Comparison of ENCODE assay signal across 8 mouse cellular contexts in the genomic region with DNA sequence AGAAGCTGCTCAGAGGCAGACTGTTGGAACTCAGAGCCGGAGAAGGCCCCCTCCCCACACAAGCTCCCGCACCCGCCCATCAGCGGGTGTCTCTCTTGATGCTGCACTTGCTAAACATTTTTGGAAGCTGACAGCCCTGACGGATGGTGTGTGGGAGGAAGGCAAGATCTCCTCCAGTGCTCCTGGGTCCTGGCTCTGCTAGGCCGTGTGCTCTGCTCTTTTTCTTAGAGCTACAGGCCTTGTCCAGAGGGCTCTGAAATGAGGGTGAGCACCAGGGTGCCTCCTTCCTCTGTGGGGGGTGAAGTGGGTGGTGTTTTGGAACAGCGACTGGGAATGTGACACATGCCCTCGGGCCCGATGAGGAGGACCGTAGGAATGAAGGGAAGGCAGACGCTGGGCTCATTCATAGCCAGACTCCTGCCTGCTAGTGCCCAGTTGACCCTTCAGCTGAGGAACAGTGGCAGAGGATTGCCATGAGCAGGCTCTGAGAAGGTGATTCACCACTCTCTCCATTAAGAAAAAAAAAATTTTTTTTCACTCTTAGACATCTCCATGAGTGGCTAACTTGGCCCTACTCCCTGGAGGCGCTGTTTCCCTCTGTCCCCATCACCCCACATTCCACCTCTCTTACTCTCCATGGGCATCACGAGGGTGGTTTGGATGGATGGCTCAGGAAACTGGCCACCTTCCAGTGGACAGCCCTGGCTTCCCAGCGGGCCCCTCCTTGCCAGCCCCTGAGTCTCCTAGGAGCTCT.
A peak's percentile ranks its signal among the peaks of the same experiment; 100 is the strongest.
DNase-seq lines count a peak whose midpoint lies in the region; ATAC-seq and TF ChIP-seq lines count a peak whose summit lies in the region.

No protein-coding gene starts in this region.

- TF ChIP-seq CTCF in liver, postnatal 0 days (IDR thresholded peaks at IDR 0.05; ENCODE audit: low read depth) = no peak

- ATAC-seq in forebrain, embryonic 14.5 days = no peak
- no peak for ATAC-seq in forebrain, embryonic 11.5 days (replicated peaks; ENCODE audit: low FRiP score)
- ATAC-seq in forebrain, embryonic 16.5 days = no peak
- no peak for ATAC-seq in intestine, embryonic 16.5 days
- no peak for ATAC-seq in monocyte, adult 5-6 weeks (replicated peaks; ENCODE audit: insufficient number of reproducible peaks, low FRiP score, low TSS enrichment, poor library complexity, severe bottlenecking)
- ATAC-seq in liver, postnatal 0 days = no peak

- H3K4me2 ChIP-seq in forebrain, embryonic 14.5 days (ENCODE audit: low read length) = peak overlapping the region; percentile 99
- H3K4me2 ChIP-seq in forebrain, embryonic 11.5 days (ENCODE audit: low read depth, low read length, severe bottlenecking) = no peak overlapping the region
- H3K4me2 ChIP-seq in forebrain, embryonic 16.5 days (ENCODE audit: low read length) = peak overlapping the region; percentile 93
- H3K4me2 ChIP-seq in intestine, embryonic 16.5 days (ENCODE audit: low read depth, low read length) = peak overlapping the region; percentile 98
- H3K4me2 ChIP-seq in liver, postnatal 0 days (ENCODE audit: low read depth, low read length) = no peak overlapping the region

- no peaks in the 10 kb centered on the region for H3K9me3 ChIP-seq in forebrain, embryonic 14.5 days (replicated peaks; ENCODE audit: control insufficient read depth, low read length)
- H3K9me3 ChIP-seq in forebrain, embryonic 11.5 days (ENCODE audit: control insufficient read depth, low read length) = no peaks in the 10 kb centered on the region
- H3K9me3 ChIP-seq in forebrain, embryonic 16.5 days (ENCODE audit: control insufficient read depth, low read length) = no peaks in the 10 kb centered on the region
- no peaks in the 10 kb centered on the region for H3K9me3 ChIP-seq in intestine, embryonic 16.5 days (ENCODE audit: control insufficient read depth, low read length)
- no peaks in the 10 kb centered on the region for H3K9me3 ChIP-seq in liver, postnatal 0 days (ENCODE audit: low read length)

- DNase-seq in forebrain, embryonic 14.5 days (ENCODE audit: low spot score) = no peak
- DNase-seq in forebrain, embryonic 11.5 days (ENCODE audit: low spot score) = no peak
- DNase-seq in Muller cell, postnatal 12 days (ENCODE audit: inconsistent ontology term) = peak; percentile 96
- peak; percentile 36 for DNase-seq in lung, postnatal 36 days
- no peak for DNase-seq in liver, postnatal 0 days

- H3K4me3 ChIP-seq in forebrain, embryonic 14.5 days (ENCODE audit: low read depth, low read length) = peak overlapping the region; percentile 55
- H3K4me3 ChIP-seq in forebrain, embryonic 11.5 days (ENCODE audit: low read depth, low read length) = no peak overlapping the region
- H3K4me3 ChIP-seq in forebrain, embryonic 16.5 days (replicated peaks; ENCODE audit: low read length) = peak overlapping the region; percentile 71
- H3K4me3 ChIP-seq in intestine, embryonic 16.5 days (ENCODE audit: low read length) = peak overlapping the region; percentile 73
- no peak overlapping the region for H3K4me3 ChIP-seq in liver, postnatal 0 days (ENCODE audit: low read depth, low read length)

- H3K27ac ChIP-seq in forebrain, embryonic 14.5 days (ENCODE audit: low read depth, low read length) = no peak overlapping the region
- H3K27ac ChIP-seq in forebrain, embryonic 11.5 days (ENCODE audit: low read depth, low read length) = no peak overlapping the region
- peak overlapping the region; percentile 68 for H3K27ac ChIP-seq in forebrain, embryonic 16.5 days (ENCODE audit: low read length)
- peak overlapping the region; percentile 63; the same call in 1 of the 2 replicates for H3K27ac ChIP-seq in intestine, embryonic 16.5 days (ENCODE audit: low read length)
- no peak overlapping the region for H3K27ac ChIP-seq in liver, postnatal 0 days (ENCODE audit: low read depth)

- H3K27me3 ChIP-seq in forebrain, embryonic 14.5 days (replicated peaks; ENCODE audit: control insufficient read depth, insufficient read depth, low read length) = peaks cover 14% of the 10 kb centered on the region; the same call in 1 of the 2 replicates
- H3K27me3 ChIP-seq in forebrain, embryonic 11.5 days (ENCODE audit: control insufficient read depth, insufficient read depth, low read length) = peaks cover 32% of the 10 kb centered on the region
- no peaks in the 10 kb centered on the region for H3K27me3 ChIP-seq in forebrain, embryonic 16.5 days (replicated peaks; ENCODE audit: control insufficient read depth, insufficient read depth, low read length)
- H3K27me3 ChIP-seq in intestine, embryonic 16.5 days (replicated peaks; ENCODE audit: control insufficient read depth, insufficient read depth, low read length) = peaks cover 9% of the 10 kb centered on the region; the same call in 1 of the 2 replicates
- peaks cover 39% of the 10 kb centered on the region for H3K27me3 ChIP-seq in liver, postnatal 0 days (ENCODE audit: insufficient read depth, low read length)

- 62% methylated on average over 14 of the region's 14 CpGs for WGBS in forebrain, embryonic 14.5 days
- whole genome bisulfite sequencing in forebrain, embryonic 11.5 days = 67% methylated on average over 14 of the region's 14 CpGs
- 37% methylated on average over 14 of the region's 14 CpGs for WGBS in forebrain, embryonic 16.5 days
- 39% methylated on average over 14 of the region's 14 CpGs for WGBS in intestine, embryonic 16.5 days
- WGBS in liver, postnatal 0 days (ENCODE audit: insufficient replicate concordance) = 65% methylated on average over 14 of the region's 14 CpGs

- H3K4me1 ChIP-seq in forebrain, embryonic 14.5 days (ENCODE audit: control insufficient read depth, insufficient read depth, low read length) = peaks cover 13% of the 10 kb centered on the region; the same call in 1 of the 2 replicates
- H3K4me1 ChIP-seq in forebrain, embryonic 11.5 days (replicated peaks; ENCODE audit: control insufficient read depth, insufficient read depth, low read length) = peaks cover 8% of the 10 kb centered on the region; the same call in 1 of the 2 replicates
- peaks cover 48% of the 10 kb centered on the region for H3K4me1 ChIP-seq in forebrain, embryonic 16.5 days (replicated peaks; ENCODE audit: control insufficient read depth, insufficient read depth, low read length)
- peaks cover 30% of the 10 kb centered on the region for H3K4me1 ChIP-seq in intestine, embryonic 16.5 days (ENCODE audit: control insufficient read depth, insufficient read depth, low read length)
- peaks cover 18% of the 10 kb centered on the region for H3K4me1 ChIP-seq in liver, postnatal 0 days (ENCODE audit: insufficient read depth)

- TF ChIP-seq EP300 in liver, postnatal 0 days (IDR thresholded peaks at IDR 0.05; ENCODE audit: low read depth) = no peak

- no peaks in the 10 kb centered on the region for H3K36me3 ChIP-seq in forebrain, embryonic 14.5 days (ENCODE audit: control insufficient read depth, insufficient read depth, low read length)
- H3K36me3 ChIP-seq in forebrain, embryonic 11.5 days (ENCODE audit: control insufficient read depth, insufficient read depth, low read length) = no peaks in the 10 kb centered on the region
- H3K36me3 ChIP-seq in forebrain, embryonic 16.5 days (ENCODE audit: control insufficient read depth, insufficient read depth) = no peaks in the 10 kb centered on the region
- no peaks in the 10 kb centered on the region for H3K36me3 ChIP-seq in intestine, embryonic 16.5 days (ENCODE audit: control insufficient read depth, insufficient read depth, low read length)
- H3K36me3 ChIP-seq in liver, postnatal 0 days (replicated peaks; ENCODE audit: insufficient read depth, low read length) = no peaks in the 10 kb centered on the region

- H3K9ac ChIP-seq in forebrain, embryonic 14.5 days (ENCODE audit: low read length) = no peak overlapping the region
- H3K9ac ChIP-seq in forebrain, embryonic 11.5 days (ENCODE audit: low read length) = no peak overlapping the region
- peak overlapping the region; percentile 71 for H3K9ac ChIP-seq in forebrain, embryonic 16.5 days (replicated peaks; ENCODE audit: low read depth, low read length)
- H3K9ac ChIP-seq in intestine, embryonic 16.5 days (ENCODE audit: low read depth, low read length) = peak overlapping the region; percentile 55
- no peak overlapping the region for H3K9ac ChIP-seq in liver, postnatal 0 days (replicated peaks)

Comparison
In these comparisons a context has a peak if more than half of its experiments do, and no peak if none do; other contexts are left out.
1. H3K27ac ChIP-seq: peak in forebrain, embryonic 16.5 days (single experiment) and intestine, embryonic 16.5 days (single experiment); none in forebrain, embryonic 14.5 days (single experiment), forebrain, embryonic 11.5 days (single experiment) and liver, postnatal 0 days (single experiment).
2. H3K4me2 ChIP-seq: peak in forebrain, embryonic 14.5 days (single experiment), forebrain, embryonic 16.5 days (single experiment) and intestine, embryonic 16.5 days (single experiment); none in forebrain, embryonic 11.5 days (single experiment) and liver, postnatal 0 days (single experiment).
3. H3K4me3 ChIP-seq: peak in forebrain, embryonic 14.5 days (single experiment), forebrain, embryonic 16.5 days (single experiment) and intestine, embryonic 16.5 days (single experiment); none in forebrain, embryonic 11.5 days (single experiment) and liver, postnatal 0 days (single experiment).
4. H3K9ac ChIP-seq: peak in forebrain, embryonic 16.5 days (single experiment) and intestine, embryonic 16.5 days (single experiment); none in forebrain, embryonic 14.5 days (single experiment), forebrain, embryonic 11.5 days (single experiment) and liver, postnatal 0 days (single experiment).
5. DNase-seq: peak in Muller cell, postnatal 12 days (single experiment) and lung, postnatal 36 days (single experiment); none in forebrain, embryonic 14.5 days (single experiment), forebrain, embryonic 11.5 days (single experiment) and liver, postnatal 0 days (single experiment).